Mouse (Mus musculus) ES-E14 (cell line): ENCODE measurements at regions not wholly inside any gene's neighbourhood (a gene's known extent, or its start where the extent isn't known, plus 50 kb on each side); places are given as distances from the start of the nearest gene placed in this dataset.

Experiments
- DNase-seq: peaks from one replicate; pipeline ENCODE4 v3.0.0-alpha.2; 2013; ENCODE audit warnings: low read depth, low spot score
- H3K27ac ChIP-seq: 2 replicates; pipeline ENCODE4 v1.5.1; 2012; ENCODE audit warnings: low read depth, mild to moderate bottlenecking, low read length, moderate library complexity, mixed read lengths; ENCODE audit not compliant: poor library complexity, insufficient read depth, severe bottlenecking
- H3K36me3 ChIP-seq: 2 replicates; pipeline ENCODE4 v1.6.1; 2012; ENCODE audit warnings: mild to moderate bottlenecking, low read length, moderate library complexity, mixed read lengths; ENCODE audit not compliant: control insufficient read depth, poor library complexity, insufficient read depth, severe bottlenecking
- H3K4me1 ChIP-seq, 2 experiments: fragments of 150-350 bp in 1 of 2; sonication (generic) in 1 of 2; 2 replicates each; pipeline ENCODE4 v1.6.1; 2012; ENCODE audit warnings: low read length in 2 of 2, mild to moderate bottlenecking in 1 of 2, mixed read lengths in 1 of 2; ENCODE audit not compliant: control insufficient read depth in 2 of 2, insufficient read depth in 2 of 2, poor library complexity in 1 of 2
- H3K4me3 ChIP-seq, 2 experiments: fragments of 150-350 bp in 1 of 2; sonication (generic) in 1 of 2; 2 replicates each; pipeline ENCODE4 v1.5.1; 2012; ENCODE audit warnings: low read length in 2 of 2, low read depth in 1 of 2, mild to moderate bottlenecking in 1 of 2, mixed read lengths in 1 of 2; ENCODE audit not compliant: insufficient read depth in 1 of 2, poor library complexity in 1 of 2, severe bottlenecking in 1 of 2
- H3K9ac ChIP-seq: 2 replicates; pipeline ENCODE4 v1.6.1; 2012; ENCODE audit warnings: low read depth, mild to moderate bottlenecking, low read length, mixed read lengths; ENCODE audit not compliant: poor library complexity, insufficient read depth, severe bottlenecking
- H3K9me3 ChIP-seq: fragments of 150-350 bp; sonication (generic); 2 replicates; pipeline ENCODE4 v1.6.1; 2012; ENCODE audit warnings: low read depth, mild to moderate bottlenecking, low read length; ENCODE audit not compliant: control insufficient read depth, insufficient read depth
- CHD2 ChIP-seq: IDR thresholded peaks from 2 replicates; pipeline ENCODE4 v1.6.1; 2014; ENCODE audit warnings: mild to moderate bottlenecking, low read depth, low read length, inconsistent platforms
- HCFC1 ChIP-seq: IDR thresholded peaks from 2 replicates; pipeline ENCODE4 v1.6.1; 2012; ENCODE audit warnings: low read length, inconsistent platforms, borderline replicate concordance; ENCODE audit not compliant: insufficient read depth
- MAFK ChIP-seq: IDR thresholded peaks from 2 replicates; pipeline ENCODE4 v1.6.1; 2014; ENCODE audit warnings: mild to moderate bottlenecking, low read depth, low read length, inconsistent platforms; ENCODE audit not compliant: insufficient read depth
- ZC3H11A ChIP-seq: IDR thresholded peaks from 2 replicates; pipeline ENCODE4 v1.6.1; 2012; ENCODE audit warnings: low read depth, mild to moderate bottlenecking, inconsistent platforms, low read length, borderline replicate concordance
- ZNF384 ChIP-seq: IDR thresholded peaks from 2 replicates; pipeline ENCODE4 v1.6.1; 2012; ENCODE audit warnings: low read depth, low read length, inconsistent platforms
- in situ Hi-C, 2 experiments: fragments of 600-800 bp; cut with MboI; formaldehyde crosslinking; loops; one replicate each; pipeline ENCODE4 v1.15.1; 2025; ENCODE audit warnings: low sequenced_read_pairs in 2 of 2, inconsistent platforms in 1 of 2; ENCODE audit not compliant: unreplicated experiment in 2 of 2

DNA sequence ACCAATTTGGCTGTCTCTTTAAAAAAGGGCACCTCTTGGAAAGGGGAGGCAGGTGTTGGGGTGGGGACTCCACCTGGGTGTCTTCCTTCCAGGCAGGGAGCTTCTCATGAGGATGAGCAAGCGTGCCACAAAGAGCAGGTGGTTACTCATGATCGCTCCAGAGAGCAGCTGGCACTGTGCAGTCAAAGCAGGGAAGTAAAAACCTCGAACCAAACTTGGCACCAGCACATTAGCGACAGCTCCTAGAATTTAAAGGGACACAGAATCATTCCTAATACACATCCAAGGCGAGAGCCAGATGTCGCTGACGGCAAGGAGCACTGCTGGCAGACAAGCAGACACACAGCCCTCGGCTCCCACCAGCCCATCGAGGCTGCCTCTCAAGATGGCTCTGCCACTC, 70.4 kb downstream of the Irx5 start:
- Histone ChIP-seq H3K4me1 (no peaks in the 10 kb centered on the region), H3K27ac (no peak overlapping the region), H3K4me3 (no peak overlapping the region), H3K9ac (no peak overlapping the region), H3K9me3 (no peaks in the 10 kb centered on the region), H3K36me3 (no peaks in the 10 kb centered on the region)
- TF ChIP-seq HCFC1, result no peak
- TF ChIP-seq ZC3H11A, result no peak
- no peak for TF ChIP-seq ZNF384
- TF ChIP-seq MAFK, result no peak
- no peak for TF ChIP-seq CHD2
- no peak for DNase-seq
- in situ Hi-C loops, result no loop called here

DNA sequence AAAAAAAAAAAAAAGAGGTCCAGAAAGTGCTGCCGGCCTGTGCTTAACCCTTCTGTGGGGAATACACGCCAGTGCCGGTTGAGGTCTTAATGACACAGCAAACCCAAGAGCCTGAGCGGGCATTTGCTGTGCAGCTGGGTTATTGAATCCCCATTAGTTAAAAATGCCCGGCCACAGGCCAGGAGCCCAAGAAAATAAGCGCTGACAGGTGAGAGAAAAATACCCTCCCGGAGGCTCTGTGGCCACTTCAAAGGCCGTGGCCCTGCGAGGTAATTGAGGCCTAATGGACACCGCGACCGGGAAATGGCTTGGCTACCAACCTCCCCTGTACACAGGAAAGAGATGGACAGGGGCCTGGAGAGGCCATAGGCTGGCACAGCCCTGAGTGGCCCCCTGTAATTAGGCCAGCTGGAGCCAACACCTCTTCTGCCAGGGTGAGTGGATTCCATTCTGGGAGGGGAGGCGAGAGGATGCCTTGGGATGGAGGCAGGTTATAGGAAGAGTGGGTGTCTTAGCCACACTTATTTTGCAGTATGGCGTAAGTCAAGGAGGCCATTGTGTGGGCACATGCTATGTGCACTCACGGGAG, 79.7 kb downstream of the Irx5 start:
- Histone ChIP-seq H3K27ac (no peak overlapping the region), H3K4me1 (no peaks in the 10 kb centered on the region), H3K36me3 (no peaks in the 10 kb centered on the region), H3K9ac (no peak overlapping the region), H3K4me3 (no peak overlapping the region), H3K9me3 (no peaks in the 10 kb centered on the region)
- no peak for DNase-seq
- TF ChIP-seq MAFK (no peak), HCFC1 (no peak), CHD2 (no peak), ZNF384 (no peak), ZC3H11A (no peak)
- in situ Hi-C loops, result no loop called here

DNA sequence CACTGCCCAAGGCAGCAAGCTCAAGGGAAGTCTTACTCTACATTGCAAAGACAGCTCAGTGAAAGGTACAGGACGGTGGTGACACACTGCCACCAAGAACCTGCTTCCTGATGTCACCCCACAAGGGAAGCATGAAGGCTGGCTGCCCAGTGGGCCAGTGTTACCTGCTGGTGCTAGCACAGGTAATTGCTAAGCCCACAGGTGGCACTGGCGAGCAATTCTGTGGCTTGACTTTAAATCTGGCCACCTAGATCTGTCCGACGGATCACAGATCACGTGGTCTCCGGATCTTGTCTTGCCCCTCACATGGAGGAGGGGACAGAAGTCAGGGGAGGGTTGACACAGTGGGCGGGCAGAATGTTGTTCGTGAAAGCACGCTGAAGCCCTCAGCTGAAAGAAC, 80.9 kb downstream of the Irx5 start:
- H3K36me3 ChIP-seq, result no peaks in the 10 kb centered on the region
- in situ Hi-C loops, result no loop called here
- TF ChIP-seq ZC3H11A (no peak), CHD2 (no peak), HCFC1 (no peak), MAFK (no peak)
- H3K4me3 ChIP-seq, result no peak overlapping the region
- H3K4me1 ChIP-seq, result no peaks in the 10 kb centered on the region
- DNase-seq, result no peak
- H3K9ac ChIP-seq, result no peak overlapping the region
- H3K27ac ChIP-seq, result no peak overlapping the region
- H3K9me3 ChIP-seq, result no peaks in the 10 kb centered on the region

DNA sequence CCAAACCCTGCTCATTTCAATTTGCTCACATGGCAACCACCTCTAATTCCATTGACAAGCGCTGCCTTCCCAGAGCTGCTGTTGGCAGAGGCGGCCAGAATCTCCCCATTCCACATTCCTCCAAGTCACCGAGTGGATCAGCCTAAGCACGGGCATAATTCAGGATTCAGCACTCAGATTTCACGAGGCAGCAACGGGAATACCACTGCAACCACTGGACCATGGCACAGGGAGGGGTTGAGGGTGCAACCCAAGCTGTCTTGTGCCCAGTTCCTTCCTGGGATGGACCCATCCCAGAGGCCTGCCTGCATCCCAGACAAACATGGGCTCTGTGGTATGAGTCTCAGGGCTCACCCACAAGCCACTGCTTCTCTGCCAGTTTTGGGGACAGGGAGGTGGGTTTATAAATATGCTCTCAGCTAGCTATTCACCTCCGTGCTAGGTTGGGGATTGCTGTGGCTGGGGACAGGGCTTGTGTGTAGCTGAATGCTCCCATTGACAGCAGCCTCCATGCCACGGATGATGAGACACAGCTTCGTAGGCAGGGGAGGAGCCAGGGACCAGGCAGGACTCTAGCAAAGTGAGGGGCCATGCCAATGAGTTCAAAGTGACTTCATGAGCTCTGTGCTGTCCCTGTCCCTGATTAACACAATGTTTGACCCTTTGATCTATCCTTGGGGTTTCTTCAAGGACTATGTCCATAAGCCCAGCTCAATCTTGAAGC, 82.5 kb downstream of the Irx5 start:
- Histone ChIP-seq H3K36me3 (no peaks in the 10 kb centered on the region), H3K27ac (no peak overlapping the region), H3K4me1 (no peaks in the 10 kb centered on the region), H3K9me3 (no peaks in the 10 kb centered on the region), H3K9ac (no peak overlapping the region), H3K4me3 (no peak overlapping the region)
- DNase-seq, result no peak
- TF ChIP-seq HCFC1 (no peak), ZNF384 (no peak), MAFK (no peak), CHD2 (no peak), ZC3H11A (no peak)
- in situ Hi-C loops, result no loop called here
